In the genomic region with DNA sequence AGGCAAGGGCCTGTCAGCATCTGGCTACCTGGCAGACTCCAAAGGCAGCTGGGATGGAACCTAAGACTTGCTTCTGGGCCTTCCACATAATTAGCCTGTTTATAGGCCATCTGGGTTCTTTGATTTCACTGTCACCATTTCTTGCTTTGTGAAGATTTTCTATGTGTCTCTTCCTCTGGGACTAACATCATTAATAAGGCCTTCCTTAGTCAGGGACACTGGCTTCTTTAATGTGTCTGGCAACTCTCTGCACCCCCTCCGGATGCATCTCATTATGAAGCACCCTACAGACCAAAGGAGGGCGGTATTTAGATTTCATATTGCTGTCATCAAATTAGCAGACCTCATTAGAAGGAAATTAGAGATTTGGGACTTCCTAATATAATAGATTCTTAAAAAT, we compare ENCODE assay signal across 14 mouse cellular contexts.
"Had no signal": no experiment of that assay in that cellular context is flagged by ENCODE, and none has a peak within 500 bp of the region (broad histone marks: within the 10 kb centered on the region; RNA-seq: fewer than 3 reads in every experiment).

No protein-coding gene starts in this region.

- H3K27me3 ChIP-seq: kidney, embryonic 15.5 days; liver, embryonic 13.5 days; midbrain, embryonic 12.5 days had no signal

- H3K9me3 ChIP-seq: kidney, embryonic 15.5 days; liver, embryonic 13.5 days; midbrain, embryonic 12.5 days had no signal

- H3K27ac ChIP-seq: kidney, embryonic 15.5 days; left cerebral cortex, adult 2 months; liver, embryonic 13.5 days; midbrain, embryonic 12.5 days had no signal

- H3K4me2 ChIP-seq: kidney, embryonic 15.5 days; liver, embryonic 13.5 days; midbrain, embryonic 12.5 days had no signal

- H3K36me3 ChIP-seq: kidney, embryonic 15.5 days; liver, embryonic 13.5 days; midbrain, embryonic 12.5 days had no signal

- H3K9ac ChIP-seq: kidney, embryonic 15.5 days; liver, embryonic 13.5 days; midbrain, embryonic 12.5 days had no signal

- DNase-seq: kidney, adult 8-10 months; kidney, postnatal 10 days; kidney, postnatal 36 days; layer of hippocampus, postnatal 36 days; liver, embryonic 13.5 days; lung, adult 2 months; lung, postnatal 14 days; lung, postnatal 4 days; thymus, adult 2 months; thymus, postnatal 14 days; thymus, postnatal 4 days had no signal

- H3K4me1 ChIP-seq: kidney, embryonic 15.5 days; liver, embryonic 13.5 days; midbrain, embryonic 12.5 days had no signal

- H3K4me3 ChIP-seq: kidney, embryonic 15.5 days; left cerebral cortex, adult 2 months; liver, embryonic 13.5 days; midbrain, embryonic 12.5 days had no signal
